ENCODE assay signal across 8 mouse cellular contexts in the genomic region with DNA sequence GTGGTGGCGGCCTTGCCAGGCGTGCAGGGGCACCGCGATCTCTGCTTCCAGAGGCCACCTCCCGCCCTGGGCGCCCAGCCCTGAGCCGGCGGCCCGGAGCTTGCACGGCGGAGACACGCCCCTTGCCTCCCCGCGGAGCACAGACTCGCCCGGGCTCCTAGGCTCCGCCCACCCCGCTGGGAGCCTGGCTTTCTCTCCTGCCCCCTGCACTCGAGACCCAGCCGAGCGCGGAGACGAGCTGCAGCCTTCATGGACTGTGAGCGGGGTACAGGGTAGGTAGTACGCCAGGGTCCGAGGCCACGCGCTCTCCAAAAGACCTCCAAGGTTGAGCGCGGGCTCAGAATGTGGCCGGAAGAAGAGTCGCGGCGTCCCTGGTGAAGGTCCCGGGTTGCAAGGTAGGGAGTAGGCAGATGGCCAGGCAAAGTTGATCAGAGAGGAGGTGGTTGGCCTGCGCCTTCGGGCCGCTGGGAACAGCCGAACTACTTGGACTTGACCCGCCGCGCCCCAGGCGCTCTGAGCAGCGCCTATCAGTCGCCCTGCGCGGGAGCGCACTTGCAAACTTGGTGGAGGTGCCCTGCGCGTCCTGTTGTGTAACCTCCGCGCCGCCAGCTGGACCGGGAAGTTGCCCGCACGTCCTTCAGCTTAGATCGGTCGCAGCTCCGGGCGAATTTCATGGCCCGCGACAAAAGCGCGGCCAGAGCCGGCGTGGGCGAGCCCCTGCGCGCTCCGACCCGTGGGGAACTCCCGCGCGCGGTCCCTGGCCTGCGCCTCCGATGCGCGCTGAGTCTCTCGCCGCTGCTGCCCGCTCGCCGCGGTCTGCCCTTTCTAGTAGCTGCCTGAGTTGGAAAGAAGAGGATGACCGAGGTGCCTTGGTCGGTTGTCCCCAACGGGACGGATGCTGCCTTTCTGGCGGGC. TPM values are rescaled to one million over a fixed set of nuclear protein-coding genes. Genes with fewer than 3 reads are reported as not detected.
A peak's percentile ranks its signal among the peaks of the same experiment; 100 is the strongest.
DNase-seq lines count a peak whose midpoint lies in the region; ATAC-seq and TF ChIP-seq lines count a peak whose summit lies in the region.

A gene (plus strand): TSS at position 209 of the 915 bp plus-strand sequence.

- peak within 1 kb of the TSS; percentile 60 for H3K4me3 ChIP-seq in cortical plate, adult 2 months (ENCODE audit: insufficient read depth, low read length)
- peak within 1 kb of the TSS; percentile 86 for H3K4me3 ChIP-seq in hindbrain, postnatal 0 days (ENCODE audit: low read length)

- TF ChIP-seq POLR2A in cortical plate, adult 2 months (IDR thresholded peaks at IDR 0.05; ENCODE audit: extremely low read depth, insufficient read depth, low read length): no peak

- no peak for TF ChIP-seq CTCF in cortical plate, adult 2 months (IDR thresholded peaks at IDR 0.05; ENCODE audit: extremely low read depth, insufficient read depth, low read length)
- TF ChIP-seq CTCF in hindbrain, postnatal 0 days (IDR thresholded peaks at IDR 0.05; ENCODE audit: low read depth): no peak

- H3K9me3 ChIP-seq in hindbrain, postnatal 0 days (ENCODE audit: low read length): no peaks in the 10 kb centered on the region

- H3K4me2 ChIP-seq in hindbrain, postnatal 0 days (ENCODE audit: low read depth, low read length): peak within 1 kb of the TSS; percentile 97

- H3K36me3 ChIP-seq in hindbrain, postnatal 0 days (ENCODE audit: insufficient read depth, low read length): no peaks in the 10 kb centered on the region

- H3K4me1 ChIP-seq in cortical plate, adult 2 months (ENCODE audit: control insufficient read depth, insufficient read depth, low read length): no peaks in the 10 kb centered on the region
- H3K4me1 ChIP-seq in hindbrain, postnatal 0 days (ENCODE audit: insufficient read depth, low read length): no peaks in the 10 kb centered on the region

- peak; percentile 92 for ATAC-seq in hindbrain, postnatal 0 days
- peak; percentile 84 for ATAC-seq in megakaryocyte, adult 5-6 weeks (ENCODE audit: poor library complexity, severe bottlenecking)

- under 1% methylated on average over 90 of the region's 90 CpGs for WGBS in hindbrain, postnatal 0 days

- peak within 1 kb of the TSS; percentile 67 for H3K9ac ChIP-seq in hindbrain, postnatal 0 days (replicated peaks; ENCODE audit: low read length)

- no peak within 1 kb of the TSS for H3K27ac ChIP-seq in cortical plate, adult 2 months (ENCODE audit: insufficient read depth, low read length)
- peak within 1 kb of the TSS; percentile 3; the same call in 1 of the 2 replicates for H3K27ac ChIP-seq in hindbrain, postnatal 0 days

- peak; percentile 59 to 64 for DNase-seq in adrenal gland, adult 18-20 months (ENCODE audit: low spot score in 2 of 2)
- DNase-seq in gastrocnemius, adult 8-10 months (ENCODE audit: low spot score in 2 of 2): peak; percentile 81 to 87
- DNase-seq in hindbrain, postnatal 0 days (ENCODE audit: low spot score): peak; percentile 75
- peak; percentile 23 to 27 for DNase-seq in left cerebral cortex, adult 8-10 months (ENCODE audit: low spot score in 2 of 2)
- peak; percentile 62 for DNase-seq in right cerebral cortex, adult 18-20 months
- DNase-seq in urinary bladder, adult 2 months (ENCODE audit: low spot score): peak; percentile 78

- H3K27me3 ChIP-seq in hindbrain, postnatal 0 days (ENCODE audit: insufficient read depth, low read length): no peaks in the 10 kb centered on the region

RNA-seq across cellular contexts. Expression of the gene that starts here (rescaled TPM):
- total RNA-seq in adrenal gland, adult 18-20 months (2021): 1 to 10 TPM; 2.0 to 3.9 TPM
- polyA plus RNA-seq in cortical plate, adult 2 months (2012; rRNA removed): 1.4 and 2.2 TPM in 2 replicates
- 10 to 100 TPM in 2 of 4 experiments, 1 to 10 TPM in 2; 7.3 to 11.8 (median 9.5) TPM for total RNA-seq in gastrocnemius, adult 8-10 months (2022)
- 9.6 and 13.4 TPM in 2 replicates for total RNA-seq in hindbrain, postnatal 0 days (2014; rRNA removed)
- polyA plus RNA-seq in hindbrain, postnatal 0 days (2015; fragmentation: Nextera tagmentation; extraction: Ambion mirVana): 3.9 and 5.6 TPM in 2 replicates
- 1 to 10 TPM; 5.5 to 6.7 (median 6.4) TPM for total RNA-seq in left cerebral cortex, adult 8-10 months (2022)
- total RNA-seq in megakaryocyte, adult 5-6 weeks (2015): 23.9 and 30.0 TPM in 2 replicates
- total RNA-seq in megakaryocyte, adult 5-6 weeks (2017): 26.8 and 27.8 TPM in 2 replicates
- 6.3 and 6.4 TPM in 2 replicates for polyA plus RNA-seq in urinary bladder, adult 2 months (2012; rRNA removed)

Comparison
In these comparisons a context has a peak if more than half of its experiments do, and no peak if none do; other contexts are left out.
1. DNase-seq: peak in every context shown above with its lines; median percentile 84 in gastrocnemius, adult 8-10 months; 78 in urinary bladder, adult 2 months; 75 in hindbrain, postnatal 0 days; 62 in right cerebral cortex, adult 18-20 months; 62 in adrenal gland, adult 18-20 months; 25 in left cerebral cortex, adult 8-10 months.